Mouse (Mus musculus): ENCODE measurements around the gene Hacd3. TPM values are rescaled to one million over a fixed set of nuclear protein-coding genes. Genes with fewer than 3 reads are reported as not detected.
"Not testable (repeated sequence)": the region's sequence is repeated elsewhere in the genome, so short reads cannot be mapped to it uniquely, and the experiment has no call there.

Gene Hacd3
- polyA plus RNA-seq, 1 experiment from 2014 or later, result 22.9 TPM

- 82% methylated on average over 4 of the region's 4 CpGs for WGBS (ENCODE audit: missing documents)
- Histone ChIP-seq H3K4me3 (ENCODE audit: inconsistent target) (no peak overlapping the region), H3K79me2 (ENCODE audit: inconsistent target) (no peaks in the 10 kb centered on the region), H3K36me3 (ENCODE audit: inconsistent target) (peaks cover 10% of the 10 kb centered on the region; the same call in 1 of the 2 replicates), H3K27ac (0 out of 2 replicates have a peak overlapping the region, but pooled peaks have one; percentile 13)
Observed at GRCm38 (mm10) chr9:65001481-65001880, 20.0 kb downstream of the Hacd3 start.

DNA sequence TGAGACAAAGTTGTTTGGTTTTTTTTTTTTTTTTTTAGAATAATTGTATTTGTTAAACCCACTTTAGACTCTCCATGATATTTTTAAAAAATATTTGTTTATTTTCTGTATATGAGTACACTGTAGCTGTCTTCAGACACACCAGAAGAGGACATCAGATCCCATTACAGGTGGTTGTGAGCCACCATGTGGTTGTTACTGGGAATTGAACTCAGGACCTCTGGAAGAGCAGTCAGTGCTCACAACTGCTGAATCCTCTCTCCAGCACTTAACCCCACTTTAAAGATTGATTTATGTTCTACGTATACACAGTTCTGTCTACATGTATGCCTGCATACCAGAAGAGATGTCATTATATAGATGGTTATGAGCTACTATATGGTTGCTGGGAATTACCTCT is 26.0 kb downstream of the Hacd3 start:
- H3K4me3 ChIP-seq (ENCODE audit: inconsistent target); H3K79me2 ChIP-seq (ENCODE audit: inconsistent target); H3K27ac ChIP-seq: not testable (repeated sequence)
- peaks cover 12% of the 10 kb centered on the region; the same call in 1 of the 2 replicates for H3K36me3 ChIP-seq (ENCODE audit: inconsistent target)
- 86% methylated on average over 1 of the region's 1 CpGs for WGBS (ENCODE audit: missing documents)

GRCm38 (mm10) chr9:64990291-64990690 is 31.2 kb downstream of the Hacd3 start:
- WGBS (ENCODE audit: missing documents), result 94% methylated on average over 7 of the region's 7 CpGs
- Histone ChIP-seq H3K79me2 (ENCODE audit: inconsistent target) (no peaks in the 10 kb centered on the region), H3K27ac (no peak overlapping the region), H3K36me3 (ENCODE audit: inconsistent target) (peaks cover 41% of the 10 kb centered on the region), H3K4me3 (ENCODE audit: inconsistent target) (no peak overlapping the region)

GRCm38 (mm10) chr9:64988443-64988842 is 33.0 kb downstream of the Hacd3 start:
- no peaks in the 10 kb centered on the region for H3K79me2 ChIP-seq (ENCODE audit: inconsistent target)
- H3K27ac ChIP-seq, result no peak overlapping the region
- H3K4me3 ChIP-seq (ENCODE audit: inconsistent target), result no peak overlapping the region
- H3K36me3 ChIP-seq (ENCODE audit: inconsistent target), result peaks cover 56% of the 10 kb centered on the region
- 94% methylated on average over 6 of the region's 6 CpGs for WGBS (ENCODE audit: missing documents)

DNA sequence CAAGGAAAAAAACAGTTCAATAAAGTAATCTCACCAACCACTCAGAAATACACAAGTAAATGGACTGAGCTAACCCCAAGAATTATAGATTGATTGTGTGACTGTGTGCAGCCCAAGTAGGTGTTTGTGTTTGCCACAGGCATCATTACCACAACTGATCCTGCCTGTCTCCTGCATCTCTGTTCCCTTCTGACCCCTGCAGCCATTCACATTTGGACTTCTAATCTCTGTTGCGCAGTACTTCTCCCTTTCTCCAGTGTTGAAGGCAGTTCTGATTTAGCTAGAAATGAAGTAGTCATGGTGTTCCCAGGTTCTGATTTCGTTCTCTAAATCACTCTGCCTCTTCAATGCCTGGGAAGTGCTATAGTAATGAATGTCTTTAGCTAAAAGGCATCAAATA is 33.8 kb downstream of the Hacd3 start:
- Histone ChIP-seq H3K79me2 (ENCODE audit: inconsistent target) (no peaks in the 10 kb centered on the region), H3K27ac (no peak overlapping the region), H3K36me3 (ENCODE audit: inconsistent target) (peaks cover 61% of the 10 kb centered on the region), H3K4me3 (ENCODE audit: inconsistent target) (no peak overlapping the region)
- WGBS (ENCODE audit: missing documents), result 100% methylated on average over 2 of the region's 2 CpGs

DNA sequence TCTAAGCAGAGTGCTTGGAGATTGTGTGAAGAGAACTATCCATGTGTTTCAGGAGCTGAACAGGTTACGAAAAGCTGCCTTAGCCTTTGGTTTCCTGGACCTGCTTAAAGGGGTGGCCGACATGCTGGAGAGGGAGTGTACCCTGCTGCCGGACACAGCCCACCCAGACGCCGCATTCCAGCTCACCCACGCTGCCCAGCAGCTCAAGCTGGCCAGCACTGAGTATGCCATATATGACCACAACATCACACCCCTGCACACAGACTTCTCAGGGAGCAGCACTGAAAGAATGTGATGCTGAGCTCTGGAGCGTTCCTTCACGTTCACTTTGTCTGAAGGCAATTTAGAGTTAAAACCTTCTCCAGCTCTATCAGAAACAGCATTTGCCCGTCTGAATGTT is 35.7 kb downstream of the Hacd3 start:
- 90% methylated on average over 9 of the region's 9 CpGs for WGBS (ENCODE audit: missing documents)
- Histone ChIP-seq H3K36me3 (ENCODE audit: inconsistent target) (peaks cover 69% of the 10 kb centered on the region), H3K4me3 (ENCODE audit: inconsistent target) (no peak overlapping the region), H3K79me2 (ENCODE audit: inconsistent target) (no peaks in the 10 kb centered on the region), H3K27ac (no peak overlapping the region)

GRCm38 (mm10) chr9:64985037-64985794 is 36.3 kb downstream of the Hacd3 start:
- no peaks in the 10 kb centered on the region for H3K79me2 ChIP-seq (ENCODE audit: inconsistent target)
- no peak overlapping the region for H3K27ac ChIP-seq
- H3K4me3 ChIP-seq (ENCODE audit: inconsistent target), result no peak overlapping the region
- 88% methylated on average over 8 of the region's 8 CpGs for WGBS (ENCODE audit: missing documents)
- H3K36me3 ChIP-seq (ENCODE audit: inconsistent target), result peaks cover 70% of the 10 kb centered on the region

DNA sequence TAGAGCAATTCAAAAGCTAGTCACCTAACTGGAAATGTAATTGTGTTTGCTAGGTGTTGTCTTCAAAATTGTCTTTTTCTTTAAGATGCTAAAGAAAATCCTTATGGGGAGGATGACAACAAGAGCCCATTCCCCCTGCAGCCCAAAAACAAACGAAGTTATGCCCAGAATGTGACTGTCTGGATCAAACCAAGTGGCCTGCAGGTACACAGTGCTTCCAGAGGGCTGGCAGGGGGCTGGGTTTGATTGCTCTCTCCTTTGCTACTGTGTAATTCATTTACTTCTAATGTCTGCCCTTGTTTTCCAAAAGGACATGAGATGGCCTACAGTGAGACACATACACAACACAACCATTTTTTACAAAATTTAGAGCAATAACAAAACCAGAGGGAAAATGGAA is 39.6 kb downstream of the Hacd3 start:
- WGBS (ENCODE audit: missing documents), result 91% methylated on average over 1 of the region's 1 CpGs
- peaks cover 92% of the 10 kb centered on the region for H3K36me3 ChIP-seq (ENCODE audit: inconsistent target)
- H3K27ac ChIP-seq, result no peak overlapping the region
- no peak overlapping the region for H3K4me3 ChIP-seq (ENCODE audit: inconsistent target)
- no peaks in the 10 kb centered on the region for H3K79me2 ChIP-seq (ENCODE audit: inconsistent target)

- no peak overlapping the region for H3K27ac ChIP-seq
- peaks cover 84% of the 10 kb centered on the region for H3K36me3 ChIP-seq (ENCODE audit: inconsistent target)
- WGBS (ENCODE audit: missing documents), result 100% methylated on average over 3 of the region's 3 CpGs
- H3K79me2 ChIP-seq (ENCODE audit: inconsistent target), result no peaks in the 10 kb centered on the region
- no peak overlapping the region for H3K4me3 ChIP-seq (ENCODE audit: inconsistent target)
Observed at GRCm38 (mm10) chr9:64980548-64980947, 40.9 kb downstream of the Hacd3 start.

DNA sequence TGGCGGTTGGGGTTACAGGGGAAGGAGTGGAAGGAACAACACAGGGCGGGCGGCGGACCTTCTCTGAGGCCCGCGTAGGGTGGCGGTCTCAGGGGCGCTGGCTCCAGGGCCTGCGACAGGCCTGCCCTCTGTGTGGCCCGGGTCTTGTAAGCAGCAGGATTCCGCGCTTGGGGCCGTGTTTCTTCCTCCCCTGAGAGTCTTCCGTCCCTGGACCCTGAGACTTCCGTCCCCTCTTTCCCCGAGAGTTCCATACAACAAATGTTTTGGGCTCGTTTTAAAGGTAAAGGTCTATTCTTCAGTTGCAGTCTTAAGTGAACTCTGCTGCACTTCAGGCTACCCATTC is 60.5 kb downstream of the Hacd3 start:
- Histone ChIP-seq H3K27ac (peak overlapping the region; percentile 40), H3K79me2 (ENCODE audit: inconsistent target) (peaks cover 23% of the 10 kb centered on the region; the same call in 1 of the 2 replicates), H3K36me3 (ENCODE audit: inconsistent target) (peaks cover 30% of the 10 kb centered on the region), H3K4me3 (ENCODE audit: inconsistent target) (peak overlapping the region; percentile 75)
- WGBS (ENCODE audit: missing documents), result under 1% methylated on average over 17 of the region's 17 CpGs

DNA sequence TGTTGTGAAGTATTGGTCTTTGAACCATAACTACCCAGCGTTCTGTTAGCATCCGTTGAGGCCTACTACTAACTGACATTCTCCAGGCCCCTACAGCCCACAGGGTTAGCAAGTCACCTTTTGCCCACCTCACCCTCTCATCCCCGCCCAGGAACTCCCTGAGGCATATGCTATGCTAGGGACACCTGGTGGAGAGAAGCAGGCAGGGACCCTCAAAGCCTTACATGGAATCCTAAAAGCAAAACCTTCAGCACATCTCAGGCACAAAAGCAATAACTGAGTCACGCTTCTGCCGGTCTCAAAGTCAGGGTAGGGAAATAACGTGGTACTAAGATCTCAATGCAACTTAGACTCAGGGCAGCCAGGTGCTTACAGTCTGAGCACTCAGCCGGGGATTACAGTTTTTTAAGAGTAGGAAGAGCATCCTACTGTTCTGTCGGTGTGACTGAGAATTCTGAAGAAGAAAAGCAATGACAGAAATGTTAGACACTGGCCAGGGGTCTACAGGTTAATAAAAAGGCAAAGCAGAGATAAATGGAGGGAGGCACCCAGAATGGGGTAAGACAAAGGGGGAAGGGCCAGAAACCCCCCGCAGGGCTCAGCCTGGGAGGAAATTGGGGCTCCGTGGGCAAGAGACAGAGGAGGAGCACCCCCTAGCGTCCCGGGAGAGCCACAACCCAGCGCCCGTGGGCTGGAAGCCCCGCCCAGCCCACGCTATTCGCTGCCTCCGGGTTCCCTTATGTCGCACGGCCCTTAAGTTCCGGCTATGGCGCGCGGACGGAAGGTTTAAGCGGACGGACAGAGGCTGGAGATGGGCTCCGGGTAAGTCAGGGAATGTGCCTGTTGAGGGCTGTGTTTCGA is 61.1 kb downstream of the Hacd3 start, which contains the start of gene Ints14:
Gene Ints14 (plus strand): TSS at position 789 of the 861 bp plus-strand sequence.
- peaks cover 25% of the 10 kb centered on the region for H3K36me3 ChIP-seq (ENCODE audit: inconsistent target)
- WGBS (ENCODE audit: missing documents), result 15% methylated on average over 29 of the region's 29 CpGs

GRCm38 (mm10) chr9:64957276-64957675 is 64.2 kb downstream of the Hacd3 start:
- no peak overlapping the region for H3K4me3 ChIP-seq (ENCODE audit: inconsistent target)
- peaks cover 12% of the 10 kb centered on the region; the same call in 1 of the 2 replicates for H3K79me2 ChIP-seq (ENCODE audit: inconsistent target)
- no peak overlapping the region for H3K27ac ChIP-seq
- 100% methylated on average over 2 of the region's 3 CpGs for WGBS (ENCODE audit: missing documents)
- no peaks in the 10 kb centered on the region for H3K36me3 ChIP-seq (ENCODE audit: inconsistent target)

More for the DNA sequence above, 61.1 kb downstream of the Hacd3 start, which contains the start of gene Ints14:
- Histone ChIP-seq H3K79me2 (ENCODE audit: inconsistent target) (peaks cover 23% of the 10 kb centered on the region; the same call in 1 of the 2 replicates), H3K4me3 (ENCODE audit: inconsistent target) (peak within 1 kb of the TSS; percentile 75), H3K27ac (peak within 1 kb of the TSS; percentile 40)

GRCm38 (mm10) chr9:64956337-64956736 is 65.2 kb downstream of the Hacd3 start:
- H3K79me2 ChIP-seq (ENCODE audit: inconsistent target), result peaks cover 3% of the 10 kb centered on the region; the same call in 1 of the 2 replicates
- no peaks in the 10 kb centered on the region for H3K36me3 ChIP-seq (ENCODE audit: inconsistent target)
- 8% methylated on average over 10 of the region's 12 CpGs for WGBS (ENCODE audit: missing documents)
- H3K4me3 ChIP-seq (ENCODE audit: inconsistent target), result no peak overlapping the region
- H3K27ac ChIP-seq, result no peak overlapping the region

- 77% methylated on average over 7 of the region's 7 CpGs for WGBS (ENCODE audit: missing documents)
- Histone ChIP-seq H3K79me2 (ENCODE audit: inconsistent target) (no peaks in the 10 kb centered on the region), H3K4me3 (ENCODE audit: inconsistent target) (no peak overlapping the region), H3K36me3 (ENCODE audit: inconsistent target) (no peaks in the 10 kb centered on the region), H3K27ac (no peak overlapping the region)
Observed at GRCm38 (mm10) chr9:64953190-64953589, 68.3 kb downstream of the Hacd3 start.

- WGBS (ENCODE audit: missing documents), result 66% methylated on average over 4 of the region's 5 CpGs
- no peak overlapping the region for H3K4me3 ChIP-seq (ENCODE audit: inconsistent target)
Observed at GRCm38 (mm10) chr9:64952055-64952454, 69.4 kb downstream of the Hacd3 start.

More at GRCm38 (mm10) chr9:64952055-64952454, 69.4 kb downstream of the Hacd3 start:
- Histone ChIP-seq H3K79me2 (ENCODE audit: inconsistent target) (no peaks in the 10 kb centered on the region), H3K27ac (no peak overlapping the region), H3K36me3 (ENCODE audit: inconsistent target) (no peaks in the 10 kb centered on the region)

Data from macrophage (primary cell).